Mouse (Mus musculus) CH12.LX (cell line): Measurements from ENCODE around the gene Pon2. TPM values are rescaled to one million over a fixed set of nuclear protein-coding genes. Genes with fewer than 3 reads are reported as not detected.

Source experiments
- DNase-seq: peaks from one replicate; pipeline ENCODE4 v3.0.0-alpha.2; 2013; ENCODE audit errors: extremely low read depth
- H3K27ac ChIP-seq: 2 replicates; pipeline ENCODE4 v1.5.1; 2012; ENCODE audit warnings: low read depth, mild to moderate bottlenecking, control low read depth, moderate library complexity; ENCODE audit not compliant: insufficient read depth
- H3K27me3 ChIP-seq: replicated peaks from 2 replicates; pipeline ENCODE3; 2012; ENCODE audit warnings: inconsistent platforms
- H3K36me3 ChIP-seq, 2 experiments: replicated peaks in 1 of 2; 2 replicates each; pipeline versions ENCODE3 to v1.6.1; 2012; ENCODE audit warnings: inconsistent platforms in 1 of 2, low read length in 1 of 2, mild to moderate bottlenecking in 1 of 2, mixed read lengths in 1 of 2, moderate library complexity in 1 of 2; ENCODE audit not compliant: control insufficient read depth in 1 of 2, insufficient read depth in 1 of 2
- H3K4me1 ChIP-seq, 2 experiments: 2 replicates each; pipeline ENCODE4 v1.6.1; 2012; ENCODE audit warnings: inconsistent platforms in 1 of 2, moderate library complexity in 1 of 2; ENCODE audit not compliant: insufficient read depth in 2 of 2, control insufficient read depth in 1 of 2
- H3K4me2 ChIP-seq: 2 replicates; pipeline ENCODE4 v1.6.1; 2012; ENCODE audit warnings: low read depth, mild to moderate bottlenecking, control low read depth; ENCODE audit not compliant: poor library complexity, insufficient read depth, severe bottlenecking
- H3K4me3 ChIP-seq, 3 experiments: fragments of 150-350 bp in 1 of 3; sonication (generic) in 1 of 3; replicated peaks in 1 of 3; 2 replicates each; pipeline versions ENCODE3 to v1.5.1; 2011 to 2012; ENCODE audit warnings: low read depth in 2 of 3, low read length in 2 of 3, mild to moderate bottlenecking in 2 of 3, moderate library complexity in 2 of 3, control low read depth in 1 of 3, improper control_type of control experiment in 1 of 3, inconsistent platforms in 1 of 3, mixed read lengths in 1 of 3; ENCODE audit not compliant: poor library complexity in 1 of 3
- H3K79me2 ChIP-seq: replicated peaks from 2 replicates; pipeline ENCODE4 v1.6.1; 2012; ENCODE audit warnings: mild to moderate bottlenecking, moderate library complexity; ENCODE audit not compliant: control insufficient read depth, poor library complexity, insufficient read depth, severe bottlenecking; ENCODE audit errors: extremely low read depth
- H3K9ac ChIP-seq: 2 replicates; pipeline ENCODE4 v1.6.1; 2012; ENCODE audit warnings: low read depth, mild to moderate bottlenecking, control low read depth, moderate library complexity; ENCODE audit not compliant: insufficient read depth
- H3K9me3 ChIP-seq: replicated peaks from 2 replicates; pipeline ENCODE3; 2012; ENCODE audit warnings: low read length, inconsistent platforms, mixed read lengths
- BHLHE40 ChIP-seq: IDR thresholded peaks from 2 replicates; pipeline ENCODE4 v1.6.1; 2011; ENCODE audit warnings: mild to moderate bottlenecking, low read depth, low read length, improper control_type of control experiment
- CHD1 ChIP-seq: IDR thresholded peaks from 2 replicates; pipeline ENCODE4 v1.6.1; 2012; ENCODE audit warnings: low read depth, low read length, improper control_type of control experiment, inconsistent platforms
- CHD2 ChIP-seq: IDR thresholded peaks from 2 replicates; pipeline ENCODE4 v1.6.1; 2011; ENCODE audit warnings: low read length, improper control_type of control experiment
- CTCF ChIP-seq, 2 experiments: IDR thresholded peaks in 1 of 2; conservative IDR thresholded peaks in 1 of 2; 2 replicates each; pipeline ENCODE4 v1.5.1; 2011 to 2012; ENCODE audit warnings: low read depth in 2 of 2, low read length in 2 of 2, improper control_type of control experiment in 1 of 2, inconsistent platforms in 1 of 2, mild to moderate bottlenecking in 1 of 2, moderate library complexity in 1 of 2
- E2F4 ChIP-seq: IDR thresholded peaks from 2 replicates; pipeline ENCODE4 v1.6.1; 2011; ENCODE audit warnings: low read depth, low read length, improper control_type of control experiment; ENCODE audit not compliant: insufficient replicate concordance
- EP300 ChIP-seq: IDR thresholded peaks from 2 replicates; pipeline ENCODE4 v1.6.1; 2011; ENCODE audit warnings: low read length, improper control_type of control experiment
- ETS1 ChIP-seq: conservative IDR thresholded peaks from 2 replicates; pipeline ENCODE4 v1.6.1; 2012; ENCODE audit warnings: low read depth, mild to moderate bottlenecking, inconsistent platforms, low read length, improper control_type of control experiment, moderate library complexity
- GABPA ChIP-seq: IDR thresholded peaks from 2 replicates; pipeline ENCODE4 v1.6.1; 2012; ENCODE audit warnings: low read depth, low read length, improper control_type of control experiment, inconsistent platforms; ENCODE audit not compliant: insufficient replicate concordance
- KAT2A ChIP-seq: IDR thresholded peaks from 2 replicates; pipeline ENCODE4 v1.6.1; 2012; ENCODE audit warnings: low read length, improper control_type of control experiment, inconsistent platforms; ENCODE audit not compliant: insufficient replicate concordance
- MAFK ChIP-seq: IDR thresholded peaks from 2 replicates; pipeline ENCODE4 v1.6.1; 2011; ENCODE audit warnings: low read length, improper control_type of control experiment; ENCODE audit not compliant: insufficient replicate concordance
- MAX ChIP-seq: IDR thresholded peaks from 2 replicates; pipeline ENCODE4 v1.6.1; 2011; ENCODE audit warnings: low read length, improper control_type of control experiment
- MEF2A ChIP-seq: IDR thresholded peaks from 2 replicates; pipeline ENCODE4 v1.6.1; 2014; ENCODE audit warnings: low read depth, mild to moderate bottlenecking, inconsistent platforms, low read length, improper control_type of control experiment, borderline replicate concordance
- MYC ChIP-seq: IDR thresholded peaks from 2 replicates; pipeline ENCODE4 v1.6.1; 2011; ENCODE audit warnings: low read depth, mild to moderate bottlenecking, improper control_type of control experiment, low read length
- NRF1 ChIP-seq: IDR thresholded peaks from 2 replicates; pipeline ENCODE4 v1.6.1; 2014; ENCODE audit warnings: low read depth, mild to moderate bottlenecking, inconsistent platforms, low read length, improper control_type of control experiment, moderate library complexity
- PAX5 ChIP-seq: IDR thresholded peaks from 2 replicates; pipeline ENCODE4 v1.6.1; 2012; ENCODE audit warnings: low read length, inconsistent platforms, mixed read lengths
- POLR2A ChIP-seq: IDR thresholded peaks from 2 replicates; pipeline ENCODE4 v1.6.1; 2011; ENCODE audit warnings: low read depth, mild to moderate bottlenecking, improper control_type of control experiment, low read length
- RCOR1 ChIP-seq: conservative IDR thresholded peaks from 2 replicates; pipeline ENCODE4 v1.6.1; 2012; ENCODE audit warnings: low read depth, mild to moderate bottlenecking, inconsistent platforms, low read length, improper control_type of control experiment
- TBP ChIP-seq: conservative IDR thresholded peaks from 2 replicates; pipeline ENCODE4 v1.6.1; 2011; ENCODE audit warnings: low read depth, low read length, improper control_type of control experiment
- USF2 ChIP-seq: conservative IDR thresholded peaks from 2 replicates; pipeline ENCODE4 v1.6.1; 2011; ENCODE audit warnings: low read depth, low read length, improper control_type of control experiment
- ZC3H11A ChIP-seq: IDR thresholded peaks from 2 replicates; pipeline ENCODE4 v1.6.1; 2012; ENCODE audit warnings: low read depth, mild to moderate bottlenecking, inconsistent platforms, low read length, improper control_type of control experiment
- dilution Hi-C: fragments of 300-500 bp; cut with MboI; formaldehyde crosslinking; loops from 2 replicates; pipeline ENCODE4 v1.14.3; 2020; ENCODE audit warnings: low sequenced_read_pairs; ENCODE audit not compliant: extremely low pct_unique_long_range_greater_than_20kb, extremely low pct_ligation_motif_present
- in situ Hi-C: fragments of 300-500 bp; cut with MboI; formaldehyde crosslinking; loops from 3 replicates; pipeline ENCODE4 v1.14.3; 2019; ENCODE audit warnings: low sequenced_read_pairs, low pct_ligation_motif_present, low pct_unique_long_range_greater_than_20kb, mixed read lengths
- polyA plus RNA-seq: library from polyadenylated mRNA; unstranded; fragments of >175 nt; gene quantifications from 2 replicates; pipeline ENCODE4 v1.2.1, GENCODE M21; 2012; ENCODE audit warnings: low read depth; ENCODE audit not compliant: insufficient read length
- total RNA-seq, 2 experiments: library from RNA; depleted of rRNA; stranded (reverse); fragments of 300-350 nt in 1 of 2; fragments of >200 nt in 1 of 2; gene quantifications; 2 replicates each; pipeline ENCODE4 v1.2.3; 2012 to 2014

Gene Pon2
- total and polyA plus RNA-seq, 3 experiments: 14.2 to 36.2 (median 32.0) TPM

GRCm38 (mm10) chr6:5263250-5263999 is 34.8 kb downstream of the Pon2 start:
- in situ Hi-C loops: no loop called here
- dilution Hi-C loops: no loop called here

DNA sequence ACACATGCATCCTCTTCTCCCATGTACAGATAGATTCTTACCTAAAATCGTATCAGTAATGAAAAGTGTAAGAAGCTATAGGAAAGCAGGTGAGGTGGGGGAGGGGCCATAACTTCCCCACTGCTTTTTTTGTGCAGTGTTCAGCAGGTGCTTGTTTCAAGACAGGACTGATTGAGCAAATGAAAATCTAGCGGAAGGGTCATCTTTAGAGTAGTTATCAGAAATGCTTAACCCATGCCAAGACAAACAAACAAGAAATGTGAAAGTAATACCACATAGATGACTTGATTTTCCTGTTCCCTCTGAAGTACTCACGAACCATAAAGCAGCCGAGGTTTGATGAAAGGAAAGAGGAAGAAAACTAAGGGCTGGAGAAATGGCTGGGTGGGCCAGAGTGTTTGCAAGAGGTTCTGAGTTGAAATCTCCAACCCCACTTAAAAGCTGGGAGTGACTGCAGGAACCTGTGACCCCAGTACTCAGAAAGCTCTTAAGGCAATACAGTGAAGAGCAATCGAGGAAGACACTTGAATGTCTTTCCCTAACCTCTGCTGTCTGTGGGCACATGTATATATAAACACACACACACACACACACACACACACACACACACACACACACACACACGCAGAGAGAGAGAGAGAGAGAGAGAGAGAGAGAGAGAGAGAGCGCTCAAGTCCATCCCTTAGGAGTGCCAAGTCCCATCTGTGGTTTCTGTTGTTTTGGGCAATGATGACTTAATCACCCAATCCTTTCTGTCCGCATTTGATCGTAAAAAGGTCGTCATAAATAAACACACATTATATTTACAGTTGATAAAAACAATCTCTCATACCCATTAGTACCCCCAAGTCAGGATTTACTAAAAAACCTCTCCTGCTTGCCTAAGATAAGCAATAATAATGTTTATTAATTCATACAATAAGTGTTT is 35.7 kb downstream of the Pon2 start:
- H3K27me3 ChIP-seq: no peaks in the 10 kb centered on the region
- in situ Hi-C loops: no loop called here
- H3K9ac ChIP-seq: no peak overlapping the region
- peaks cover 9 to 54% of the 10 kb centered on the region in 2 experiments for H3K4me1 ChIP-seq
- TF ChIP-seq BHLHE40 (no peak), ETS1 (no peak), MYC (no peak), CHD2 (no peak), MAFK (no peak), ZC3H11A (no peak), TBP (no peak), PAX5 (no peak), KAT2A (no peak), RCOR1 (no peak), CTCF (conservative IDR thresholded peaks at IDR 0.05 in 1 of 2, IDR thresholded peaks at IDR 0.05 in 1 of 2; ENCODE audit: low read depth in 2 of 2, low read length in 2 of 2) (no peak), MEF2A (no peak), CHD1 (no peak), NRF1 (no peak), EP300 (no peak), E2F4 (no peak), MAX (no peak), USF2 (no peak)
- TF ChIP-seq, all 38 proteins: peak for 0
- no peaks in the 10 kb centered on the region for H3K79me2 ChIP-seq
- dilution Hi-C loops: no loop called here
- no peak overlapping the region for H3K27ac ChIP-seq
- no peak overlapping the region for H3K4me2 ChIP-seq
- no peak overlapping the region for H3K4me3 ChIP-seq
- no peak for DNase-seq
- no peaks in the 10 kb centered on the region for H3K9me3 ChIP-seq
- peaks cover 8 to 32% of the 10 kb centered on the region in 2 experiments for H3K36me3 ChIP-seq

More at GRCm38 (mm10) chr6:5263250-5263999, 34.8 kb downstream of the Pon2 start:
- H3K27me3 ChIP-seq: no peaks in the 10 kb centered on the region
- peaks cover 12 to 39% of the 10 kb centered on the region in 2 experiments for H3K36me3 ChIP-seq
- H3K9ac ChIP-seq: no peak overlapping the region
- no peaks in the 10 kb centered on the region for H3K79me2 ChIP-seq
- H3K4me3 ChIP-seq: no peak overlapping the region
- TF ChIP-seq POLR2A (no peak), USF2 (no peak), BHLHE40 (no peak), MYC (no peak), GABPA (no peak), PAX5 (no peak), TBP (no peak)
- H3K4me2 ChIP-seq: no peak overlapping the region
- H3K27ac ChIP-seq: no peak overlapping the region
- H3K9me3 ChIP-seq: no peaks in the 10 kb centered on the region
- no peak for DNase-seq
- H3K4me1 ChIP-seq: peaks cover 9 to 54% of the 10 kb centered on the region in 2 experiments
